Mouse (Mus musculus) thymus, postnatal 4 days (tissue): ENCODE data around the gene Scaf8.
"Not testable (repeated sequence)": the region's sequence is repeated elsewhere in the genome, so short reads cannot be mapped to it uniquely, and the experiment has no call there.

Experiments
- DNase-seq: peaks from one replicate; pipeline ENCODE4 v3.0.0; 2021

Gene Scaf8

DNA sequence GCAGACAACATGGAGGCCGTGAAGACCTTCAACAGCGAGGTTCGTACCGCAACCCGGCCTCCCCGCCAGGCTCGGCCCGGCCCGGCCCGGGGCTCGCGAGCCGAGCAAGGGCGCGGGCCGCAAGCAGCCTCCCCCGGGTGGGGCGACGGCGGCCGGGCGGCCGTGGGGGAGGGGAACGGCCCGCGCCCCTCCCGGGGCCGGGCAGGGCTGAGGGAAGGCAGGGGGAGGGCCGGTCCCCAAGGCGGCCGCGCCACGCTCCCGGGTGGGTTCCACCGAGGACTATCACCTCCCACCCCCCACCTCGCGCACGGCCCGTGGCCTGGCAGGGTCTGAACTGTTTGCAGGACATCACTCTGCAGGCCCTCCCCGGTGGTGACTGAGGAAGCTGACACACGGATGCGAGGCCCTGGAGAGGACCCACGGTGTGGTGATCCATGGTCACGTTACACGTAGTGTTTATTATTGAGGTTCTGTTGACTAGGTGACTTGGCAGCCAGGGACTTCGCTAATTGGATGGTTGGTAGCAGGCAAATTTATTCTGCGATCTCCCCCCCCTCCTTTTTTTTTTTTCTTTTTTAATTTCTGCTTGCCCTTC is 705 bp downstream of the Scaf8 start:
- DNase-seq = peak; percentile 70

DNA sequence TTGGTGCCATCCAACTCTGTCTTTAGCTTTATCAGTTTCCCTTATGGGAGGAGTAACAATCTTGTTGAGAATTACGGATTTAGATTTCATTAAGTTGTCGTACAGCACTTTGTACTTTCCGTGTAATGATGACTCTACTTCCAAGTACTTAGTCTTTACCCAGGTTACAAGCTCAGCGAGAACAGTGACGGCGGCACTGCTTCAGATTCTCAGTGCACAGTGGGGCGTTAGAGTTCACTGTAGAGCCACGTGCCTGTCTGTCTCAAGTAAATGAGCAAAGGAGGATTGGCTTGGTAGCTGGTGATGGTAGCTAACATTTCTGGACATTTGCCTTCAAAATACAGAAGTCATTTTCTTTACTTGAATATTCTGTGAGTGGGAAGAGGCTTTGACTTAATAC is 6.2 kb downstream of the Scaf8 start:
- not testable (repeated sequence) for DNase-seq

DNA sequence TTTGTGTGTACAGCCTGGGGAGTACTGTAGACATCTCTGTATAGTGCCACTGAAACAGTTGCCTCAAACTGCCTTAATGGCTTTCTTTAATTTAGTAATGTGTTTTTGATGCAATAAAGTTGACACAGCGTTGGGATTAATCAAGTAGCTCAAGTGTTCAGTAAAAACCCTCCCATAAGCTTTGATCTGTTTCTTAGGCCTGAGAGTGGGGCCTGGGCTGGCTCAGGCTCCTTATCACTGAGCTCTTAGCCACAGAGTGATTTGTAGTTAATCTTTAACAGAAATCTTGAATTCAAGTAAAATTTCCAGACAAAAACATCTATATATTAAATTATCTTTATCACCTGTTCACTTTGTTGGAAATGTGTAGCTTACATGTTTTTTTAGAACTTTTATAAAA is 8.8 kb downstream of the Scaf8 start:
- DNase-seq = not testable (repeated sequence)

DNA sequence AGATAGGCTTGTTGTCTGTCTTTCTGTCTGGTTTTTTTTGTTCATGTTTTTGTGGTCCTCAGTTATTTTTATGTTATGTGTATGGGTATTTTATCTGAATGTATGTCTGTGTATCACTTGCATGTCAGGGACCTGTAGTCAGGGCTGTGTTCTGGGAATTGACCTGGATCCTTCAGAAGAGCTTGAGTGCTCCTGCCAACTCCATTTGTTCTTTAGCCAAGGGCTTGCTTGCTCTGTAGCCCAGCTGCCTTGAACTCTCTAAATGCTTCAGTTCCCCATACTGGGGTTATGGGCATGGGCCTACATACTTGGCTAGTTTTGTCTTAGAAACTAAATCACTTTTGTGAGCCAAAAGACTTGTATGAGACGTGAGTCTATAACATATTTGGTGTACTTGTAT is 13.9 kb downstream of the Scaf8 start:
- DNase-seq = no peak

DNA sequence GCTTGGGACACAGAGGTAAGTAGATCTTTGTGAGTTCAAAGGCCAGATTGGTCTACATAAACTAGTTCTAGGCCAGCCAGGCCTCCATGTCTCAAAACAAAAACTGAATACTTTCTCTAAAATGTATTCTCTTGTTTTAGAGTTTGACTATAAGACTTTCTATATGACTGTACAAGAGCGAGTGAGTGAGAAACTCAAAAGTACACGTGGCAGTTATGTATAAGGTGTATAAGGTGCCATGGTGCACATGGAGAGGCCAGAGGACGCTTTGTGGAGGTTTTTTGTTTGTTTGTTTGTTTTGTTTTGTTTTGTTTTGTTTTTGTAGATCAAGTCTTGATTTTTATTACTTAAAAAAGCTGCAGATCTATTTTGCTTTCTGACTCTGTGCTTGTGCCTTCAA is 15.0 kb downstream of the Scaf8 start:
- no peak for DNase-seq

DNA sequence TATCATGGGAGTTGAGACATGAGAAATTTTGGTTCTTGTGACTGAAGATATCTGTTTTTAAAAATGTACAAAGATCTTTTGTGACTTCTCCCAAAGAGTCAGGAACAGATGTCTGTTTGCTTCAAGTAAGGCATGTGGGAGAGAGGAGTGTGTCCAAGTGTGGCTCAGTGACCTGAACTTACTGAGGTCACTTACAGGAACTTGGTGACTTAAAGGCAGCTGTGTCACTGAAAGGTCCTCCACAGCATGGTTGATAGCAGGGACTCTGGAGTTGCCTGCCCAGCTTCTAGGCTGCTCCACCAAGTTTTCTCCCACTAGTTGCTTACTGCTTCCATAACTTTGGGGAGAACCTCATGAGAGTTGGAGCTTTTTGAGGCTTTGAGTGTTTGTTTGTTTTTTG is 20.6 kb downstream of the Scaf8 start:
- no peak for DNase-seq

DNA sequence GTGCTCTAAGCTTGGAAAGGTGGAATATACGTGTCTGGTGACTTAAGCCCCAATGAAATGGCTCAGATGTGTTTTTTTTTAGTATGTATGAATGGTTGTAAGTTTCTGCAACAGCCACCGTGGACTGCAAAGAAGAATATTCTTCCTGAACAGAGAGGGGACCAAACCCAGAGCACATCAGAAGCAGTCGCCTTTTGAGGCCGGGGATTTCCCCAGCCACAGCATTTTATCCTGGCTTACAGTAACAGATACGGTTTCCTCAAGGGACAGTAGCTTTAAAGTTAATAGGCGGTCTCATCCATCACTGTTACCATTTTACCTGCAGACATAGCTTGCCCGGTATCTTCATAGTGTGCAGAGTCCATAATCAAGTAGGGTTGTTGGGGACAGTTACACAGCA is 21.4 kb downstream of the Scaf8 start:
- no peak for DNase-seq

DNA sequence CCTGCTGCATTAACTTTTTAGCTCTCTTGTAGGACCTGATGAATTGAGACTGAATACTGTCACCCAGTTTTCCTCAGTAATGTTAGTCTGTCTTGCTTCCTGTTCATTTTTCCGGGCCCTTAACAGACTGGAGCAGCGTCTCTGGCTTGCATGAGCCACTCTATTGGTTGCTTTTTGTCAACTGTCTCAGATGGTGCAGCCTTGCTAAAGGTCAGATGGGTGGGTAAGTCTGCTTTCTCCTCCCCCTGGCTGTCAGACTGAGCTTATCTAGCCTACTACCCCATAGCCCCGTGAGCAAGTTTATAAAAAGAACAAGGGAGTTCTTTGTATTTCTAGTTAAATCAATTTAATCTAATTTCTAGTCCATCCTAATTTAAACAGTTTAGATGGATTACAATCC is 23.6 kb downstream of the Scaf8 start:
- DNase-seq = no peak

DNA sequence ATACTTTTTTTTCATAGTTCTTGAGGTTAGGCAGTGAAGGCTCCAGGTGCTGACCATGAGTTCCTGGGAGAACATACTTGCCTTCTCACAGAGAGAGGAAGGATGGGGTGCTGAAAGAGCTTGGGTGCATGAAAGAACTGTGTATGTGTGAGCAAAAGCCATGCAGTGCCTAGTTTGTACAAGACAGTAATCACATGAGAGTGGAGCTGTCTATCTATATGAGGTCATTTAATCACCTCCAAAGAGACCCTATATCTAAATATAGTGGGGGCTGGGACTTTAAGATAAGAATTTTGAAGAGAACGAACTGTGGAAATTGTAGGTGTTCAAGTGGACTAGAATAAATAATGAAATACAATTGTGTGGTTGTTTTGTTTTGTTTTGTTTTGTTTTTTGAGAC is 25.3 kb downstream of the Scaf8 start:
- DNase-seq = no peak

DNA sequence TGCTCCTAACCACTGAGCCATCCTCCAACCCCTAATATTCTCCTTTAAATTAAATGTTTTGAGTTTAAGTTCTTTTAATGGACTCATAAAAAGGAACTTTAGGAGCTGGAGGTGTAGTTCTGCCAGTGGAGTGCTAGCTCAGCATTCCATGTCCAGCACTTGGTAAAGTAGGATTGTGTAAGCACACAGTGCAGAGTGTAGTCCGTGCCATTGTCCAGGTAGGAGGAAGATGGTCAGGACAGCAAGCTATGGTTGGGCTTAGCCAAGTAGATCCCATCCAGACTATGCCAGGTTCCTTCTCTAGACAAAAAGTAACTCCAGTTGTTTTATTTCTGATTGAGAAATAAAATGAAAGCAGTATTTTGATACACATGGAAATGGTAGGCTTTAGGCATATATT is 34.1 kb downstream of the Scaf8 start:
- no peak for DNase-seq

DNA sequence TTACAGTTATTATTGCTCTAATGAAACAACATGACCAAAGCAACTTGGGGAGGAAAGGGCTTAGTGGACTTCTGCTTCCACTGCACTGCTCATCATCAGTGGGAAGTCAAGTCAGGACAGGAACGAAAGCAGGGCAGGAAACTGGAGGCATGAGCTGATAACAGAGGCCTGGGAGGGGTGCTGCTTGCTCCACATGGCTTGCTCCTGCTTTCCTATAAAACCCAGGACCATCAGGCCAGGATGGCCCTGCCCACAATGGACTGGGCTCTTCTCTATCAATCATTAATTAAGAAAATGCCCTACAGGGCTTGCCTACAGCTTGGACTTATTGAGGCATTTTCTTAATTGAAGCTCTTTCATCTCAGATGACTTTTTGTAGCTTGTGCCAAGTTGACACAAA is 34.8 kb downstream of the Scaf8 start:
- DNase-seq = no peak

DNA sequence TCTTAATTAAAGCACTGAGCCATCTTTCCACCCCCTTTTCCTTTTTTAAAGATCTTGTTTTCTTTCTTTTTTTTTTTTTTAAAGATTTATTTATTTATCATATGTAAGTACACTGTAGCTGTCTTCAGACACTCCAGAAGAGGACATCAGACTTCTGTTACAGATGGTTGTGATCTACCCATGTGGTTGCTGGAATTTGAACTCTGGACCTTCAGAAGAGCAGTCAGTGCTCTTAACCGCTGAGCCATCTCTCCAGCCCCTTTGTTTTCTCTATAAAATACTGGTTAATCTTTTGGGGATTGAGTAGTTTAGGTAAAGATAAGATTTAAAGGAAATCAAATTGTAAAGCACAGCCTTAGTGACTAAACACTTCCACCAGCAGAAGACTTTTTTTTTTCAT is 35.9 kb downstream of the Scaf8 start:
- DNase-seq = not testable (repeated sequence)

DNA sequence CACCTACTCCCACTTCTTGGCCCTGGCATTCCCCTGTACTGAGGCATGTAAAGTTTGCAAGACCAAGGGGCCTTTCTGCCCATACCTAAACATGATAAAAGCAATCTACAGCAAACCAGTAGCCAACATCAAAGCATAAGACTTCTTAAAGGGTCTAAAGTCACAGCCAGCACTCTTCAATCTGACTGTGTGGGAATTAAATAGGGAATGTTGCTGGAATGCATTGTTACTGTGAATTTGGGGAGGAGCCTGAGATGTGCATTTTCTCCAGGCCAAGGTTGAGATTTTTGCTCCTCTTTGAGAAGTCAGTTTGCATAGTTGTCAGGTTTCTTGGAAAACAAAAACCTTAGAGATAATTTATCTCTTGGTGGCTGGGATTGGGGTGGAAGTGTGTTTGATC is 36.4 kb downstream of the Scaf8 start:
- no peak for DNase-seq

DNA sequence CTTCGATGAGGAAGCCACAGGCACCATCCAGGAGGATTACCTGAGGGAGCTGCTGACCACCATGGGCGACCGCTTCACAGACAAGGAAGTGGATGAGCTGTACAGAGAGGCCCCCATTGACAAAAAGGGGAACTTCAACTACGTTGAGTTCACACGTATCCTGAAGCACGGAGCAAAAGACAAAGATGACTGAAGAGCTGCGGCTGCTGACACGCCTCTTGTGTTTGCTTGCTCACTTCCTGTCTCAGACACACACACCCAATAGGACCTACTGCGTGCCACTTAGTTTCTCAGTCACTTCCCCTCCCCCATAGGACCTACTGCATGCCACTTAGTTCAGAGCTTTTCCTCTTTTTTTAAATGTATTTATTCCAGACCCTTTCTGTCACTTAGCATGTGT is 41.4 kb downstream of the Scaf8 start:
- DNase-seq = peak; percentile 23

DNA sequence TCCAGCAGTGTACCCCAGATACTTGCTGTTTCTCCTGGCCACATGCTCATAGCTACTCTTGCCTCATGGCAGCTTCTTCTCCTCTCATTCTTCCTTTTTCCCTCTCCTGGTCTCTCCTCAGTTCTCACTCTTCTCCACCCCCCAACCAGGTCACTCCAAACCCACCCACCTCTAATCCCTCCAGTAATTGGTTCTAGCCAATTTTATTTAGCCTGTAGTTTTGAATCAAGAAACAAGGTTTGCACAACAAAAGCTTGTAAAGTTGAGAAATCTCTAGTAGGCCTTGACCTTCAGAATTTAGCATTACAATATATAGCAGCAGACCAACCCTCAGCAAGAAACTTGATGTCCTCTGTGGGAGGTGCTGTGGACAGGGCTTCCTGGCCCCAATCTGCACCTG is 42.2 kb downstream of the Scaf8 start:
- no peak for DNase-seq

DNA sequence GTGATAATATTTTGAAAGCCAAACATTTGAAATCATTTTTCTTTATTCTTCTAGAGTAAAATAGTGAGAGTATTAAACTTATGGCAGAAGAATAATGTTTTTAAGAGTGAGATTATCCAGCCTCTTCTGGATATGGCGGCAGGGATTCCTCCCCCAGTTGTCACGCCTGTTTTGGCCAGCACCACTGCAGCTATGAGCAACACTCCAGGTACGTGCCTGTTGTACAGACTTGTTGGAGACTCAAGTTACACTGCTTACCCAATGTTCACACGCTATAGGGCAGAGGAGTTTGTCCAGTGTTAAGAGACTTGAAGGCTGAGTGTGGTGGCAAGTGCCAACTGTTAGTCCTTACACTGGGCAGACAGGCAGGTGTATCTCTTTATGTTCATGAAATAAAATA is 48.1 kb downstream of the Scaf8 start:
- no peak for DNase-seq

DNA sequence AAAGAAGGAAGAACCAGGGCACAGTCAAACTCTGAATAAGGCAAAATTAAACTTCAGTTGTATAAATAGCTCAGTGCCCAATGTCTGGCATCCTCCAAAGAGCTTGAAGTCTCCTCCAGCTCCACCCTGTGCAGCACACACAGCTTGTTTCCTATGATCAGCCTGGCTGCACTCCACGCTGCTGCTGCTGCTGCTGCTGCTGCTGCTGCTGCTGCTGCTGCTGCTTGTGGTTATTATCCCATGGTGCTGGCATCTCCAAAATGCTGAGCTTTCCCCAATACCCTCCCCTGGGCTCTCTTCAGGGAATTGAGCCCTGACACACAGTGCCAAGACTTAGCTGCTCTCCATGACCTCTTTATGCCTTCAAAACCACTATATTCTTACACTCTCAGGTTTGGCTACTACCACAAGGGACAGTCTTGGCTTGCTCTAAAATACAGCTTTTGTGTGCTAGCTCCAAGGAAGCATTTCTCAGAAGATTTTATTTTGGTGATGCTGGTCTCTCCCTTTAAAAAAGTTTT is 65.7 kb downstream of the Scaf8 start:
- not testable (repeated sequence) for DNase-seq

DNA sequence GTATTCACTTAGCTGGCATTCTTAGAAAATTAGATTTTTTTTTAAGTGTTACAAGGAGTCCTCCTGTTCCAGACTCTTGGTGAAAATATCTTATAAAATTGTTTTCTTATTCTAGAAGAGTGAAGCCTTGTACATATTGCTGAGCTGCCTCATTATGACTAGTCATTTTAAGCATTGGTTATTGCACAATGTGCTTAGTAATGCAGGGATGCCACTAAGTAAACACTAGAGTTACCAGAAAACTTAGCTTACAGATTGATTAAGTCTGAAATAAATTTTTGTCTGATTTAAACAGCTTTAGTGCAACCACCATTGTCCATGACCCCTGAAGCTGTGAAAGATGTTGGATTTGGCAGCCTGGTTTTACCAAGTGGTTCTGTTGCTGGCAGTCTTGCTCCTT is 80.7 kb downstream of the Scaf8 start:
- not testable (repeated sequence) for DNase-seq

DNA sequence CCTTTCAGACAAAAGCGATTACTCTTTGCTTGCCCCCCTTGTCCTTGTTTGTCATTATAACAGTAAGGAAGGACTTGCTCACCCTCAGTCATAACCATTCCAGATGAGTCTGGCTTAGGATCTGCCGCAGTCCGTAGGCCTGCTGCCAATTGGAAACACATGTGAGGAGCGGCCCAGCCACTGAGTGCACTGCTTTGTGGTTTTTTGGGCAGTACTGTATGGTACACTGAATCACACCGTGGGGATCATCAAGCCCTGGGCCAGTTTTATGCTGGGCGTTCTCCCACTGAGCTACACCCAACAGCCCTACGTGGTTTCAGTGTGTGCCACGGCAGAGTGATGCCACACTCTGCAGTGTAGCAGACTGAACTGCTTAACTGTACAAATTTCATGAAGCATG is 85.6 kb downstream of the Scaf8 start:
- DNase-seq = no peak

DNA sequence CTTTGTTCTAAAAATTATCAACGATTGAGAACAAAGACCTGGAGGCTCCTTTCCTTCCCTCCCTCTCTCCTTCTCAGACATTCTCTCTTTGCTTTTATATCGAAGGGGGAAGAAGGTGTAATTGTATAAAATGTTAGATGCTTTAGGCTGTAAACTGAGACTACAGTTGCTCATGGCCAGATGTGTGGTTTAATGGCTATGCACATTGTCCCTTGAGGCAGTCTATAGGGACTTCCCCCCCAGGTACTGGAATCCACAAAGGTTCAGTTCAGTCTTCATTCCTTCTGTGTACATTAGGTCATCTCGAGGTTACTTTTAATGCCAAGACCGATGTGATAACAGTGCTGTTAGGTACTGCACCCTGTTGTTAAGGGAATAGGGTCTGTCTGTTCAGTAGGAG is 89.1 kb downstream of the Scaf8 start:
- DNase-seq = no peak

DNA sequence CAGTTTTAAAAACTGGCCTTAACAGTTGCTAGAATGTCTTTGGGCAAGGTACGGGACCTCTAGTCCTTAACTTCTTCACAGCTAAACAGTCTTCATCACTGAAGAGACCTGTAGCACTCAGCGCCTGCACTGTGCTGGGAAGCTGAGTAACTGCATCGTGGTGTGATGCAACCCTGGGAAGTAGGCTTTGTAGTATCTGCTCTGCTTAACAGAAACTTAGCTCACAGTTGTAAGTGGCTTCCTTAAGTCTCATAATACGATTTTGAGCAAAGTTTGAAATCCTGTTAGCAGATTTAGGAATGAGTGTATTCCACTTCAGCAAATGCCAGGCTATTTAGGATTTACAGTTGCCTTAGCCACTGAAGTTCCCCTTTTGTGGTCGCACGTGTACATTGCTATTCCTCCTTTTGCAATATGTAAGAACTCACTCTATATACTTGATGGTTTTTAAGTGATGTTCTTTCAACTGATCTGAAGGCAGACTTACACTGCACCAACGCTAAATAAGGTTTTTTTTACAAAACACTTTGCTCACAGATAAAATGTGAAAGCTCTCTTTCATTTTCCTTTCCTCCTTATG is 90.1 kb downstream of the Scaf8 start:
- DNase-seq = no peak

DNA sequence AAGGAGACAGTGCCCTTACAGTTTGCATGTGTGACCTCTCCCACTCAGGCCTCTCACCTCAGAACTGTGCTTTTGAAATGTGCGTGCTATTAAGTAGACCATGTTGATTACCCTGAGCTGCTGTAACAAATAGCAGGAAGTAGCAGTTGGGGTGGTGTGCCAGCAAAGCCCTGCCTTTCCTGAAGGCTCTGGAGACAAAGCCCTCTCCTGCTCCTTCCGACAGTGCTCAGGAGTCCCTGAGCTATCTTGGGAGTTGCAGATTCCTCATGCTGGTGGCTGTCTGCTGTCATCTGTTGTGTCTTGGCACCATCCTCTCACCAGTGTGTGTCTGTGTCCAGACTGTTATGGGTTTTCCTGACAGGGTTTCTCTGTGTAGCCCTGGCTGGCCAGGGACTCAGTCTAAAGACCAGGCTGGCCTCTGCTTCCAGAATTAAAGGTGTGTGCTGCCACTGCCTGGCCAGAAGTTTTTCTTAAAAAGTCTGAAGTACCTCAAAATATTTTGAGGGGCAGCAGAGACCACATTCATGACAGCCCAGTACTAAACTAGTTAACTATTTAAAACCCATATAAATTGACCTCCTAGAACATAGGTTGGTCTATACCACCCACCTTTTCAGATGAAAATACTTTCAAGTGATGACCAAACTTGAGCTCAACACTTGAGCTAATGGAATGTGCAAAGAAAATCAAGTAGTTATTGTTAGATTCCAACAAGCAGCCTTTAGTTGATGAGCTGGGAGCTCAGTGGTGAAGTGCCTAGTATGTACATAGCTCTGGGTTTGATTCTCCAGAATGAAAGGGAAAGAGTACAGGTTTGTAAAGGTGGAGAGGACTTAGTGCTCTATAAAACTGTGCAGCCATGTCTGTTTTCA is 92.0 kb downstream of the Scaf8 start:
- no peak for DNase-seq

DNA sequence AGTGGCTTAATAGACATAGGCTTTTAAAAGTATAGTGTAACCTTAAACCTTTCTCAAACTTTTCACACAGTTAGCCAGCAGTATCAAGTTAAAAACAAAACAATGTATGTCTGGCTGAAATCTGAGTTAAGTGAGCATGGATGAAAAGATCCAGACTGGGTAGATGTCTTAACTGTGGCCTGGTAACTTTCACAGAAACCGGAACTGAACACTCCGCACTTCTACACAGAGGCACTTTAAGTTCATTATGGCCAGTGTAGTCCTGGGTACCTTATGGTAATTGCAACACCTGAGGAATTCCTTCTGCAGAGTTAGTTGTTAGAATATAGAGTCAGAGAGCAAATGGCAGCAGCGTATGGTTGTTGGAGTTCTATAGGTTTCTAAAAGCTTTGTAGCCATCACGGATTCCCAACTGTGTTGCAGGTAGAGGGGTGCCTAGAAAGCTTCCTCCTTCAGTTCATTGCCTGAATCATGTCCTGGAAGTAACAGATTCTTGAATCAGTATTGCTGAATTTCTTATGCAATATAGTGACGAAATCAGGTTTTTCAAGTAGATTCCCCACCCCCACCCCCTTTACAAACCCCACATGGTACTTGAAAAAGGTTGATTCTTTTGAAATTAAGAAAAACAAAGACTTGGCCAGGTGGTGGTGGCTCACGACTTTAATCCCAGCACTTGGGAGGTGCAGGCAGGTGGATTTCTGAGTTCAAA is 92.9 kb downstream of the Scaf8 start:
- no peak for DNase-seq

DNA sequence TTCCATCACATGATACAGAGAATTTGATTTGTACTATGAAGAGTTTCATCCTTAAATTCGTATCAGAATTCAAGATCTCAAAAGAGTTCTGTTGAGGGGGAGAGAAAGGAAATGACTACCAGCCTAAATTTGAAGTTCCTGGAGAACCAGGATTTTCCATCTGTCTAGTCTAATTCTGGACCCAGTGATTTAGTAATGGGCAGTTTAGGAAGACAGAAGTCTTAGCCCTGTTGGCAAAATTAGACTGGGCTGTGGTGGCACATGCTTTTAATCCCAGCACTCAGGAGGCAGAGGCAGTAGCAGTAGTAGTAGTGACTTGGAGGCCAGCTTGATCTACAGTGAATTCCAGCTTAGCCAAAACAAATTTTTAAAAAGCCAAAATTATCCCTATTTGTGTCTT is 93.7 kb downstream of the Scaf8 start:
- DNase-seq = no peak
